Mouse (Mus musculus) heart, adult 8-10 months (tissue): ENCODE results near the gene ccdc198. TPM values are rescaled to one million over a fixed set of nuclear protein-coding genes. Genes with fewer than 3 reads are reported as not detected.

ENCODE experiments used
- DNase-seq: peaks from one replicate; pipeline ENCODE4 v3.0.0; 2022; ENCODE audit warnings: low spot score
- total RNA-seq, 4 experiments: library from RNA; stranded (reverse); gene quantifications; 2 replicates each; pipeline ENCODE4 v1.2.4; 2022

The ccdc198 gene
- total RNA-seq, 4 experiments from 2014 or later: not detected

- DNase-seq: no peak
Measured at GRCm38 (mm10) chr14:49197031-49197527, 48.2 kb downstream of the ccdc198 start.

- no peak for DNase-seq
Measured at GRCm38 (mm10) chr14:49186270-49186669, 59.0 kb downstream of the ccdc198 start.

GRCm38 (mm10) chr14:49179736-49180135, 65.5 kb downstream of the ccdc198 start:
- no peak for DNase-seq

GRCm38 (mm10) chr14:49173290-49174135, 71.8 kb downstream of the ccdc198 start:
- no peak for DNase-seq

- no peak for DNase-seq
Measured at GRCm38 (mm10) chr14:49172582-49172988, 72.7 kb downstream of the ccdc198 start.

GRCm38 (mm10) chr14:49171867-49172581, 73.2 kb downstream of the ccdc198 start, which contains the start of gene Naa30:
Gene Naa30, plus strand, starts transcription at chr14:49172226.
- DNase-seq: peak; percentile 99

GRCm38 (mm10) chr14:49171286-49171685, 74.0 kb downstream of the ccdc198 start:
- no peak for DNase-seq

Other genes starting within 250 kb of the ccdc198 start
- 10 to 100 TPM in 2 of 4 experiments, 1 to 10 TPM in 2; 7.9 to 10.3 (median 9.7) TPM for gene Ap5m1, start 179.4 kb downstream of the ccdc198 start, total RNA-seq
- gene Exoc5, start 178.8 kb downstream of the ccdc198 start, total RNA-seq: 10 to 100 TPM; 15.9 to 17.6 (median 16.8) TPM
- 10 to 100 TPM; 15.5 to 18.7 (median 16.0) TPM for gene Naa30, start 73.2 kb downstream of the ccdc198 start, total RNA-seq